Mouse (Mus musculus) kidney, postnatal 36 days (tissue): ENCODE data around the gene Gm7247.
"Not testable (repeated sequence)": the region's sequence is repeated elsewhere in the genome, so short reads cannot be mapped to it uniquely, and the experiment has no call there.

ENCODE experiments used
- DNase-seq, 2 experiments: peaks; one replicate each; pipeline ENCODE4 v3.0.0; 2021 to 2022; ENCODE audit warnings: mixed read lengths in 2 of 2

Gene Gm7247

DNA sequence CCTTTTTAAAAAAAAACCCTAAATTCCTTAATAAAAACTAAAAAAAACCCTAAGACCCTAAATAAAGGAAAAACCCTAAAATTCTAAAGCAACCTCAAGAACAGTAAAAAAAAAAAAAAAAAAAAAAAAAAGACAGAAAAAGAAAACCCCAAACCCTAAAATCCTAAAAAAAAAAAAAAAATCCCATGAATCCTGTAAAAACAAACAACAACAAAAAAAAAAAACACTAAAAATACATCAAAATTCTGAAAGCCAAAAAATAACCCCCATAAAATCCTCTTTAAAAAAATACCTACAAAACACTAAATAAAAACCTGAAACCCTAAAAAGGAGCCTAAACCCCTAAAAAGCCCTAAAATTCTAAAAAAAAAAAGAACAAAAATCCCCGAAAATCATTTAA, 135.4 kb downstream of the Gm7247 start:
- no peak for DNase-seq

DNA sequence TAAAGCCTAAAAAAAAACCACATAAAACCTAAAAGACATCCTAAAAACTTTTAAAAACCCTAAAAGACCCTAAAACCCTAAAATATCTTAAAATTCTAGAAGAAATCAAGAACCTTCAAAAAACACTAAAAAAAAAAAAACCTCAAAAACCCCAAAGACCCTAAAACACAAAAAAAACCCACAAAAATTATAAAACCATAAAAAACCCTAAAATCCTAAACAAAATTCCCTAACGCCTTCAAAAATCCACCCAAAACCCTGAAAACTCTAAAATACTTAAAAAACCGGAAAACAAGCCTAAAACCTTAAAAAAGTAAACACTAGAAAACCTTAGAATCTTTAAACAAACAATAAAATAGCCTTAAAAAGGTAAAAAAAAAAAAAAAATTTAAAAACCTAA, 136.4 kb downstream of the Gm7247 start:
- DNase-seq = no peak

DNA sequence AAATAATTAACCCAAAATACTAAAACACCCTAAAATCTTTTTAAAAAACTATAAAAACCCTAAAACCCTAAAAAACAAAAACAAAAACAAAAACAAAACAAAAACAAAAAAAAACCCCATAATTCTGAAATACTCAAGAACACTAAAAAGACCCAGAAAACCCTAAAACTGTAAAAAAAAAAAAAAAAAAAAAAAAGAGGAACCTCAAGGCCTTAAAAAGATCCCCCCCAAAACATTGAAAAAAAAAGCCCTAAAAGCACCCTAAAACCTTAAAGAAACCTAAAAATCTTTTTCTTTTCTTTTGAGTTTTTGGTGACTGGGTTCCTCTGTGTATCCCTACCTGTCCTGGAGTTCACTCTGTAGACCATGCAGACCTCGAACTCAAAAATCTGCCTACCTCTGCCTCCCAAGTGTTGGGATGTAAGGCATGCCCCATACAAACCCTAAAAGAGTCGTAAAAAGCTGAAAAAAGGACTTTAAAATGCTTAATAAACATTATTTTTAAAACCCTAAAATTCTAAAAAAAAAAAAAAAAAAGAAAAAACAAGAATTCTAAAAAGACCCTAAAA, 138.2 kb downstream of the Gm7247 start:
- DNase-seq = no peak

DNA sequence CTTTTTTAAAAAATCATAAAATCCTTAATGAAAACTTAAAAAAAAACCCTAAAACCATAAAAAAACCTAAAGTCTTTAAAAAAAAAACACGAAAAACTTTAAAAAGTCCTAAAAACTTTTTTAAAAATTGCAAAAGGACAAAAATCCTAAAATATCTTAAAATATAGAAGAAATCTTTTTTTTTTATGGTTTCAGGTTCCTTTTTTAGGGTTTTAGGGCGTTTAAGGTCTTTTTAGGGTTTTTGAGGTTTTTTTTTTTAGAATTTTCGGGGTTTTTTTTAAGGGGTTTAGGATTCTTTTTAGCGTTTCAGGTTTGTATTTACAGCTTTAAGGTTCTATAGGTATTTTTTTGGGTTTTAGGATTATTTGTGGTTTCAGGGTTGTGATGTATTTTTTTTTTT, 138.9 kb downstream of the Gm7247 start:
- no peak for DNase-seq

DNA sequence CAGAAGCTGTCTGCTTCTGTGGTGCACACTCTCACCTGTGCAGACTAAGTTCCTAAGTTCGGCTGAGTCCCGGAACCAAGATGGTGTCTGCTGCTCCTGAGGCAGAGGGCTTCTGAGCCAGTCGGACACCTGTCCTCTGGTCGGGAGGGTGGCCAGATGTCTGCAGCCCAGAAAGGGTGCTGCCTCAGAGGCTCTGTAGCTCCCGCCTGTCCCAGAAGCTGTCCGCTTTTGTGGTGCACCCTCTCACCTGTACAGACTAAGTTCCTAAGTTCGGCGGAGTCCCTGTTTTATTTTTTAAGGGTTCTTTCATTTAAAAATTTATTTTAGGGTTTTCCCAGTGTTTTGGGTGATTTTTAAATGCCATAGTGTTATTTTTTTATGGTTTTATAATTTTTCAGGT, 145.9 kb downstream of the Gm7247 start:
- DNase-seq = no peak

DNA sequence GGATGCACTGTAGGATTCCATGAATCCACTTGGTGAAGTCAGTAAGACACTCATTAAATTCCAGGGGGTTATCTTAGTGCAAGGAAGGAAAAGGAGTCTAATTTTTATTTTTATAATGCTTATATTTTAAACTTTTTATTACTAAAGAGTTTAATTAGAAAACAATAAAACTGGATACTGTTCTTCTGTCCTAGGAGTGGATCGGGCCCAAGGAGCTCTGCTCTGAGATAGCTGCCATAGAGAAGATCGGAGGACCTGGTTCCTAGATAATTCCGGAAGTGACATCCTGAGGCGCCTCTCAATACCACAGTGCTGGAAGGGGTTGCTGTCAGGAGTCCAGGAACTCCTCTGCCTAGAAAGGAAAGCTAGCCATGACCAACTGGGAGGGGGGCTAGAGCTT, 190.9 kb downstream of the Gm7247 start, which contains the start of gene Gm5622:
Gene Gm5622 (plus strand): TSS at position 301 of the 400 bp plus-strand sequence.
- no peak for DNase-seq

DNA sequence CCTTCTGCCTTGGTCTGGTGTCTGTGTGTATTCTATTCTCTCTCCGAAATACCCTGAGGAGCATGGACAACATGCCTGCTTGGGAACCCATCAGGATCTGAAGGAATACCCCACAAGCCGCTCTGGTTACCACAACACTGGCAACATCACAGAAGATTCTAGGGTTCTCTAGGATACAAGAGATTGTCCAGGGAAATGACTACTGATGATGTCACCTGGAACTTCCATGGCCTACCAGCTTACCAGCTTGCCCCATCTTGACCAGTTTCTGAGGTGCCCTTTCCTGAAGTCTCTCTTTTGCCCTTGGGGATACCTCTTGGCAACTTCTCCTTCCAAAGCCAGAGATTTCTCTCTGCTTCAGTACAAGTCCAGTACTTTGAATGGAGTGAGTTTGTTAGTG, 212.4 kb downstream of the Gm7247 start, which contains the start of gene Gm17175:
Gene Gm17175 (minus strand): TSS at position 101 of the 400 bp plus-strand sequence.
- not testable (repeated sequence) for DNase-seq

DNA sequence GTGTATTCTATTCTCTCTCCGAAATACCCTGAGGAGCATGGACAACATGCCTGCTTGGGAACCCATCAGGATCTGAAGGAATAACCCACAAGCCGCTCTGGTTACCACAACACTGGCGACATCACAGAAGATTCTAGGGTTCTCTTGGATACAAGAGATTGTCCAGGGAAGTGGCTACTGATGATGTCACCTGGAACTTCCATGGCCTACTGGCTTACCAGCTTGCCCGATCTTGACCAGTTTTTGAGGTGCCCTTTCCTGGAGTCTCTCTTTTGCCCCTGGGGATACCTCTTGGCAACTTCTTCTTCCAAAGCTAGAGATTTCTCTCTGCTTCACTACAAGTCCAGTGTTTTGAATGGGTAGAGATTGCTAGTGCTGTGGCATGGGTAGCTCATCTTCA, 230.5 kb downstream of the Gm7247 start, which contains the start of gene Gm17174:
Gene Gm17174 (minus strand): TSS at position 101 of the 400 bp plus-strand sequence.
- not testable (repeated sequence) for DNase-seq

DNA sequence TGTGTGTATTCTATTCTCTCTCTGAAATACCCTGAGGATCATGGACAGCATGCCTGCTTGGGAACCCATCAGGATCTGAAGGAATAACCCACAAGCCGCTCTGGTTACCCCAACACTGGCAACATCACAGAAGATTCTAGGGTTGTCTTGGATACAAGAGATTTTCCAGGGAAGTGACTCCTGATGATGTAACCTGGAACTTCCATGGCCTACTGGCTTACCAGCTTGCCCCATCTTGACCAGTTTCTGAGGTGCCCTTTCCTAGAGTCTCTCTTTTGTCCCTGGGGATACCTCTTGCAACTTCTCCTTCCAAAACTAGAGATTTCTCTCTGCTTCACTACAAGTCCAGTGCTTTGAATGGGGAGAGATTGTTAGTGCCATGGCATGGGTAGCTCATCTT, 249.7 kb downstream of the Gm7247 start, which contains the start of gene Gm17078:
Gene Gm17078 (minus strand): TSS at position 101 of the 400 bp plus-strand sequence.
- DNase-seq = no peak
